Mouse (Mus musculus): Measurements from ENCODE around the gene Eef1akmt1. TPM values are rescaled to one million over a fixed set of nuclear protein-coding genes. Genes with fewer than 3 reads are reported as not detected.

Eef1akmt1 gene
- polyA plus RNA-seq, 1 experiment from 2014 or later: 90.4 TPM

DNA sequence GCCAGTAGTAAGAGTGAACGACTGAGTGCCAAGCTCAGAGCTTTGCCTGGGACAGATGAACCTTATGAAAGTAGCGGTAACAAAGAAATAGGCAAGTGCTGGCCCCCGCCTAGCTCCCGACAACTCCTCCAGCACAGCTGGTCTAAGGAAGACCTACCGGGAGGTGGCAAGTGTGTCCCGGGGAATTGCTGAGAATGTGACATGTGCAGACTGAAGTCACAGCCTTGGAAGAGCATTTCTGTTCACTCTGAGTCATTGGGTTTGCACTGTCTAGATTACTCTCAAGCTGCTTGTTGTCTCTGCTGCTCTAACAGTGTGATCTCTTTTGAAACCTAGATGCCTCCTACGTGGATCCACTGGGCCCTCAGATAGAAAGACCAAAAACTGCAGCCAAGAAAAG is 54.4 kb downstream of the Eef1akmt1 start:
- no peak for ATAC-seq (ENCODE audit: insufficient read depth, low FRiP score, low TSS enrichment)
- no peak overlapping the region for H3K27ac ChIP-seq (ENCODE audit: low read depth, low read length)

GRCm38 (mm10) chr14:57515156-57515762 is 56.2 kb downstream of the Eef1akmt1 start:
- ATAC-seq (ENCODE audit: insufficient read depth, low FRiP score, low TSS enrichment) (no peak), DNase-seq (ENCODE audit: low spot score) (no peak)
- Histone ChIP-seq H3K27me3 (ENCODE audit: control insufficient read depth, insufficient read depth, low read length) (no peaks in the 10 kb centered on the region), H3K27ac (ENCODE audit: low read depth, low read length) (no peak overlapping the region), H3K9ac (ENCODE audit: low read length) (no peak overlapping the region), H3K9me3 (ENCODE audit: control insufficient read depth, low read length) (no peaks in the 10 kb centered on the region), H3K4me2 (ENCODE audit: low read depth) (no peak overlapping the region), H3K36me3 (ENCODE audit: control insufficient read depth, insufficient read depth, low read length) (no peaks in the 10 kb centered on the region), H3K4me1 (ENCODE audit: control insufficient read depth, insufficient read depth, low read length) (no peaks in the 10 kb centered on the region), H3K4me3 (ENCODE audit: low read depth, low read length) (no peak overlapping the region)
- 82% methylated on average over 6 of the region's 6 CpGs for WGBS

More for the DNA sequence above, 54.4 kb downstream of the Eef1akmt1 start:
- H3K27me3 ChIP-seq (ENCODE audit: control insufficient read depth, insufficient read depth, low read length): no peaks in the 10 kb centered on the region
- WGBS: 86% methylated on average over 7 of the region's 7 CpGs
- DNase-seq (ENCODE audit: low spot score): no peak
- no peaks in the 10 kb centered on the region for H3K36me3 ChIP-seq (ENCODE audit: control insufficient read depth, insufficient read depth, low read length)
- H3K9me3 ChIP-seq (ENCODE audit: control insufficient read depth, low read length): no peaks in the 10 kb centered on the region
- no peak overlapping the region for H3K4me2 ChIP-seq (ENCODE audit: low read depth)
- H3K4me1 ChIP-seq (ENCODE audit: control insufficient read depth, insufficient read depth, low read length): no peaks in the 10 kb centered on the region
- H3K9ac ChIP-seq (ENCODE audit: low read length): no peak overlapping the region
- no peak overlapping the region for H3K4me3 ChIP-seq (ENCODE audit: low read depth, low read length)

DNA sequence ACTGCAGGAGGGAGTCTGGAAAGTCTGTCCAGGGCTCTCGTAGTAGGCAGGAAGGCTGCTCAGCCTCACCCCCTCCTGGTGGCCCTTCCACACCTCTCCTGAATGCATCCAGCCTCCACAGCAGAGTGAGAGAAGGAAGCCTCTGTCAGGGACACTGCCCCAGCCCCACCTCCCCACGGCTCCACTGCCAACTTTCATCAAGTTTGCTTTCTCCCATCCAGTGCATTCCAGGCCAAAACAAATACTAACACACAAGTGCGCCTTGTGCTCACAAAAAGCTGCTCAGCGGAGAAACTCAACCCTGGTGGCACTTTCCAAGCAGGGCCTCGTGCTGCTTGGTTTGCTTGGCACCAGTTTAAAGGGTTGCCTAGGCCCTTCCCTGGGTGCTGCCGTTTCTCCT is 61.9 kb downstream of the Eef1akmt1 start:
- H3K4me1 ChIP-seq (ENCODE audit: control insufficient read depth, insufficient read depth, low read length): no peaks in the 10 kb centered on the region
- H3K4me2 ChIP-seq (ENCODE audit: low read depth): no peak overlapping the region
- DNase-seq (ENCODE audit: low spot score) (no peak), ATAC-seq (ENCODE audit: insufficient read depth, low FRiP score, low TSS enrichment) (no peak)
- H3K4me3 ChIP-seq (ENCODE audit: low read depth, low read length): no peak overlapping the region
- no peak overlapping the region for H3K9ac ChIP-seq (ENCODE audit: low read length)
- H3K36me3 ChIP-seq (ENCODE audit: control insufficient read depth, insufficient read depth, low read length): no peaks in the 10 kb centered on the region; the same call in 1 of the 2 replicates
- H3K9me3 ChIP-seq (ENCODE audit: control insufficient read depth, low read length): no peaks in the 10 kb centered on the region
- WGBS: 73% methylated on average over 6 of the region's 6 CpGs
- H3K27me3 ChIP-seq (ENCODE audit: control insufficient read depth, insufficient read depth, low read length): no peaks in the 10 kb centered on the region
- H3K27ac ChIP-seq (ENCODE audit: low read depth, low read length): no peak overlapping the region

- DNase-seq (ENCODE audit: low spot score) (no peak), ATAC-seq (ENCODE audit: insufficient read depth, low FRiP score, low TSS enrichment) (no peak)
- Histone ChIP-seq H3K4me3 (ENCODE audit: low read depth, low read length) (no peak overlapping the region), H3K27ac (ENCODE audit: low read depth, low read length) (no peak overlapping the region), H3K9ac (ENCODE audit: low read length) (no peak overlapping the region), H3K4me2 (ENCODE audit: low read depth) (no peak overlapping the region), H3K36me3 (ENCODE audit: control insufficient read depth, insufficient read depth, low read length) (no peaks in the 10 kb centered on the region), H3K4me1 (ENCODE audit: control insufficient read depth, insufficient read depth, low read length) (no peaks in the 10 kb centered on the region), H3K27me3 (ENCODE audit: control insufficient read depth, insufficient read depth, low read length) (no peaks in the 10 kb centered on the region), H3K9me3 (ENCODE audit: control insufficient read depth, low read length) (no peaks in the 10 kb centered on the region)
- 92% methylated on average over 6 of the region's 6 CpGs for WGBS
Measured at GRCm38 (mm10) chr14:57503729-57504128, 67.7 kb downstream of the Eef1akmt1 start.

Other genes with a start within 250 kb of the Eef1akmt1 start
- gene Cryl1, start 173.1 kb downstream of the Eef1akmt1 start, polyA plus RNA-seq (2014; fragmentation: Nextera tagmentation; extraction: Ambion mirVana): 9.1 and 12.4 TPM in 2 replicates
- gene Ift88, start 147.6 kb downstream of the Eef1akmt1 start, polyA plus RNA-seq (2014; fragmentation: Nextera tagmentation; extraction: Ambion mirVana): 17.5 and 18.6 TPM in 2 replicates
- gene Il17d, start 46.8 kb downstream of the Eef1akmt1 start, polyA plus RNA-seq (2014; fragmentation: Nextera tagmentation; extraction: Ambion mirVana): 0.48 and 1.7 TPM in 2 replicates
- gene Xpo4, start 93.8 kb upstream of the Eef1akmt1 start, polyA plus RNA-seq (2014; fragmentation: Nextera tagmentation; extraction: Ambion mirVana): 34.5 and 35.1 TPM in 2 replicates
- gene Gm49361, start 174.5 kb upstream of the Eef1akmt1 start, polyA plus RNA-seq (2014; fragmentation: Nextera tagmentation; extraction: Ambion mirVana): not detected in 2 replicates
- 17.5 and 18.0 TPM in 2 replicates for gene Lats2, start 186.8 kb upstream of the Eef1akmt1 start, polyA plus RNA-seq (2014; fragmentation: Nextera tagmentation; extraction: Ambion mirVana)
- gene Sap18, start 226.6 kb upstream of the Eef1akmt1 start, polyA plus RNA-seq (2014; fragmentation: Nextera tagmentation; extraction: Ambion mirVana): 24.1 and 35.0 TPM in 2 replicates